ENCODE assay signal across 19 mouse cellular contexts in the genomic region with DNA sequence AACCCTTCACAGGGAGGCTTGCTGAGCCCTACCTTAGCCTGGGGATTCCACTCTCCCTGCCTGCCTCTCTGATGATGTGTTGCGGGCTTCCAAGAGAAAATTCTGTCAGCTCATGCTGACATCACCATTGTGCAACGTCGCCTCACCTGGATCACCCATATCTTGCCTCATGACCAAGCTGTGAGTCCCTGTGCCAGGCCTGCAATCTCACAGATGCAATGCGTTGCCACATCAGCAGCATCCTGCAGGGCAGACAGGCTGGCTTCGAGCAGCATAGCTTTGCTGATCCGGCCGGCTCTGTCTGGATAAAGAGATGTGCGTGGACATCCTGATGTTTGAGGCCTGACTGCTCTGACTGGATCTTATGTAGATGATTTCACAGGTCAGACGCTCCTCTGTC.
DNase-seq lines count a peak whose midpoint lies in the region; ATAC-seq and TF ChIP-seq lines count a peak whose summit lies in the region.
"Had no signal": no experiment of that assay in that cellular context is flagged by ENCODE, and none has a peak within 500 bp of the region (broad histone marks: within the 10 kb centered on the region; RNA-seq: fewer than 3 reads in every experiment).

No protein-coding gene starts in this region.

- no peak for DNase-seq in lung, postnatal 14 days
- DNase-seq in CH12.LX (ENCODE audit: extremely low read depth) = no peak
- DNase-seq in fat pad, adult 2 months (ENCODE audit: extremely low read depth, low read depth, low spot score) = peak; percentile 70
- DNase-seq in heart, adult 9 months (ENCODE audit: low spot score in 2 of 2) = no peak
- DNase-seq: B cell, adult 2 months; embryo, embryonic 11 days; right cerebral cortex, postnatal 25 days; thymus, adult 2 months had no signal

- H3K27ac ChIP-seq in intestine, postnatal 0 days (ENCODE audit: low read depth, low read length) = peak overlapping the region; percentile 66
- H3K27ac ChIP-seq in intestine, embryonic 16.5 days (ENCODE audit: low read length) = no peak overlapping the region
- peak overlapping the region; percentile 83 for H3K27ac ChIP-seq in lung, embryonic 16.5 days (ENCODE audit: low read length)
- H3K27ac ChIP-seq in CH12.LX (ENCODE audit: insufficient read depth, low read depth) = peak overlapping the region; percentile 40; the same call in 1 of the 2 replicates
- H3K27ac ChIP-seq: embryonic facial prominence, embryonic 15.5 days; limb, embryonic 15.5 days; stomach, embryonic 15.5 days had no signal

- ATAC-seq in intestine, postnatal 0 days = peak; percentile 75
- ATAC-seq in intestine, embryonic 16.5 days = no peak
- no peak for ATAC-seq in lung, embryonic 16.5 days (ENCODE audit: low read depth)

- H3K4me3 ChIP-seq in intestine, postnatal 0 days (ENCODE audit: low read depth, low read length) = no peak overlapping the region
- no peak overlapping the region for H3K4me3 ChIP-seq in intestine, embryonic 16.5 days (ENCODE audit: low read length)
- H3K4me3 ChIP-seq in lung, embryonic 16.5 days (ENCODE audit: low read length) = no peak overlapping the region
- no peak overlapping the region for H3K4me3 ChIP-seq in CH12.LX (replicated peaks in 1 of 3; ENCODE audit: low read depth in 2 of 3, low read length in 2 of 3, poor library complexity in 1 of 3)
- H3K4me3 ChIP-seq: embryonic facial prominence, embryonic 15.5 days; forebrain, embryonic 15.5 days; heart, embryonic 12.5 days; hindbrain, embryonic 13.5 days; limb, embryonic 15.5 days; myocyte; stomach, embryonic 15.5 days had no signal

- dilution Hi-C loops in CH12.LX (cut with MboI; ENCODE audit: extremely low pct_ligation_motif_present, extremely low pct_unique_long_range_greater_than_20kb, low sequenced_read_pairs) = no loop called here

- peaks cover 51% of the 10 kb centered on the region for H3K79me2 ChIP-seq in CH12.LX (replicated peaks; ENCODE audit: control insufficient read depth, extremely low read depth, insufficient read depth, poor library complexity, severe bottlenecking)

- 0 out of 2 replicates have a peak, but pooled peaks cover 2% of the 10 kb centered on the region for H3K4me1 ChIP-seq in intestine, postnatal 0 days (replicated peaks; ENCODE audit: control insufficient read depth, insufficient read depth, low read length)
- H3K4me1 ChIP-seq in intestine, embryonic 16.5 days (ENCODE audit: control insufficient read depth, insufficient read depth, low read length) = peaks cover 13% of the 10 kb centered on the region; the same call in 1 of the 2 replicates
- H3K4me1 ChIP-seq in lung, embryonic 16.5 days (replicated peaks; ENCODE audit: control insufficient read depth, insufficient read depth, low read length) = peaks cover 39% of the 10 kb centered on the region
- H3K4me1 ChIP-seq in CH12.LX (ENCODE audit: control insufficient read depth in 1 of 2, insufficient read depth in 2 of 2) = peaks cover 21 to 90% of the 10 kb centered on the region in 2 experiments

- in situ Hi-C loops in CH12.LX (cut with MboI; ENCODE audit: low pct_ligation_motif_present, low pct_unique_long_range_greater_than_20kb, low sequenced_read_pairs) = loop anchor here (5.0 kb wide), 1 partner anchor 146 kb away; no protein-coding TSS in a partner anchor

- no peak for TF ChIP-seq CTCF in intestine, postnatal 0 days (IDR thresholded peaks at IDR 0.05; ENCODE audit: low read depth)
- no peak for TF ChIP-seq CTCF in CH12.LX (conservative IDR thresholded peaks at IDR 0.05 in 1 of 2, IDR thresholded peaks at IDR 0.05 in 1 of 2; ENCODE audit: low read depth in 2 of 2, low read length in 2 of 2)

- no peaks in the 10 kb centered on the region; the same call in 1 of the 2 replicates for H3K36me3 ChIP-seq in intestine, postnatal 0 days (ENCODE audit: control insufficient read depth, insufficient read depth)
- H3K36me3 ChIP-seq in intestine, embryonic 16.5 days (ENCODE audit: control insufficient read depth, insufficient read depth, low read length) = no peaks in the 10 kb centered on the region
- H3K36me3 ChIP-seq in lung, embryonic 16.5 days (ENCODE audit: control insufficient read depth, insufficient read depth, low read length) = no peaks in the 10 kb centered on the region
- H3K36me3 ChIP-seq in CH12.LX (replicated peaks in 1 of 2; ENCODE audit: control insufficient read depth in 1 of 2, insufficient read depth in 1 of 2, low read length in 1 of 2) = peaks cover 3 to 47% of the 10 kb centered on the region in 2 experiments
- H3K36me3 ChIP-seq: embryonic facial prominence, embryonic 15.5 days; forebrain, embryonic 15.5 days; heart, embryonic 12.5 days; hindbrain, embryonic 13.5 days; limb, embryonic 15.5 days; stomach, embryonic 15.5 days had no signal

- no peaks in the 10 kb centered on the region for H3K27me3 ChIP-seq in intestine, postnatal 0 days (replicated peaks; ENCODE audit: control insufficient read depth, insufficient read depth, low read length)
- no peaks in the 10 kb centered on the region for H3K27me3 ChIP-seq in intestine, embryonic 16.5 days (replicated peaks; ENCODE audit: control insufficient read depth, insufficient read depth, low read length)
- no peaks in the 10 kb centered on the region for H3K27me3 ChIP-seq in lung, embryonic 16.5 days (ENCODE audit: control insufficient read depth, insufficient read depth, low read depth, low read length)
- no peaks in the 10 kb centered on the region for H3K27me3 ChIP-seq in CH12.LX (replicated peaks)
- H3K27me3 ChIP-seq: embryonic facial prominence, embryonic 15.5 days; forebrain, embryonic 15.5 days; stomach, embryonic 15.5 days had no signal

- H3K9me3 ChIP-seq in intestine, postnatal 0 days (ENCODE audit: control insufficient read depth) = no peaks in the 10 kb centered on the region
- H3K9me3 ChIP-seq in intestine, embryonic 16.5 days (ENCODE audit: control insufficient read depth, low read length) = no peaks in the 10 kb centered on the region
- no peaks in the 10 kb centered on the region for H3K9me3 ChIP-seq in lung, embryonic 16.5 days (ENCODE audit: control insufficient read depth, low read length)
- no peaks in the 10 kb centered on the region for H3K9me3 ChIP-seq in CH12.LX (replicated peaks; ENCODE audit: low read length)
- H3K9me3 ChIP-seq: embryonic facial prominence, embryonic 15.5 days; forebrain, embryonic 15.5 days; heart, embryonic 12.5 days; hindbrain, embryonic 13.5 days; limb, embryonic 15.5 days; stomach, embryonic 15.5 days had no signal

- no peak overlapping the region for H3K4me2 ChIP-seq in intestine, postnatal 0 days (replicated peaks; ENCODE audit: low read depth)
- H3K4me2 ChIP-seq in intestine, embryonic 16.5 days (ENCODE audit: low read depth, low read length) = no peak overlapping the region
- no peak overlapping the region for H3K4me2 ChIP-seq in lung, embryonic 16.5 days (ENCODE audit: low read depth, low read length)
- no peak overlapping the region for H3K4me2 ChIP-seq in CH12.LX (ENCODE audit: insufficient read depth, low read depth, poor library complexity, severe bottlenecking)
- H3K4me2 ChIP-seq: embryonic facial prominence, embryonic 15.5 days; heart, embryonic 12.5 days; limb, embryonic 15.5 days; stomach, embryonic 15.5 days had no signal

- 70% methylated on average over 9 of the region's 9 CpGs for WGBS in intestine, postnatal 0 days
- WGBS in intestine, embryonic 16.5 days = 80% methylated on average over 9 of the region's 9 CpGs
- 76% methylated on average over 9 of the region's 9 CpGs for WGBS in lung, embryonic 16.5 days

- no peak for TF ChIP-seq RAD21 in CH12.LX (IDR thresholded peaks at IDR 0.05; ENCODE audit: low read depth, low read length)

- TF ChIP-seq EP300 in CH12.LX (IDR thresholded peaks at IDR 0.05; ENCODE audit: low read length) = no peak

- TF ChIP-seq POLR2A in CH12.LX (IDR thresholded peaks at IDR 0.05; ENCODE audit: low read depth, low read length) = no peak

- H3K9ac ChIP-seq in intestine, postnatal 0 days (ENCODE audit: low read depth, low read length) = no peak overlapping the region
- H3K9ac ChIP-seq in intestine, embryonic 16.5 days (ENCODE audit: low read depth, low read length) = no peak overlapping the region
- H3K9ac ChIP-seq in lung, embryonic 16.5 days (ENCODE audit: low read length) = no peak overlapping the region
- H3K9ac ChIP-seq in CH12.LX (ENCODE audit: insufficient read depth, low read depth) = no peak overlapping the region
- H3K9ac ChIP-seq: embryonic facial prominence, embryonic 15.5 days; forebrain, embryonic 15.5 days; heart, embryonic 12.5 days; hindbrain, embryonic 13.5 days; limb, embryonic 15.5 days; lung, embryonic 14.5 days; stomach, embryonic 15.5 days had no signal

TF ChIP-seq in CH12.LX, 34 proteins besides CTCF, POLR2A, EP300 and RAD21:
- no peak for TF ChIP-seq JUN (IDR thresholded peaks at IDR 0.05; ENCODE audit: insufficient read depth, low read depth, low read length)
